Mouse (Mus musculus) neural tube, embryonic 14.5 days (tissue): ENCODE measurements around the gene Spag7. TPM values are rescaled to one million over a fixed set of nuclear protein-coding genes. Genes with fewer than 3 reads are reported as not detected.

Source experiments
- ATAC-seq: fragments of 200-750 bp; cut with Nextera tagmentation; 2 replicates; pipeline ENCODE4 v1.8.0; 2017; ENCODE audit warnings: low read depth, mild to moderate bottlenecking, moderate TSS enrichment, moderate library complexity
- H3K27ac ChIP-seq: fragments of 300-500 bp; sonication (generic); 2 replicates; pipeline ENCODE4 v1.5.1; 2014; ENCODE audit warnings: low read depth, mild to moderate bottlenecking, control low read depth, low read length, moderate library complexity, mixed read lengths
- H3K27me3 ChIP-seq: fragments of 300-500 bp; sonication (generic); 2 replicates; pipeline ENCODE4 v1.6.1; 2014; ENCODE audit warnings: low read length; ENCODE audit not compliant: control insufficient read depth, insufficient read depth
- H3K36me3 ChIP-seq: fragments of 300-500 bp; sonication (generic); 2 replicates; pipeline ENCODE4 v1.6.1; 2014; ENCODE audit warnings: low read length, mixed read lengths; ENCODE audit not compliant: control insufficient read depth, insufficient read depth
- H3K4me1 ChIP-seq: fragments of 300-500 bp; sonication (generic); 2 replicates; pipeline ENCODE4 v1.6.1; 2014; ENCODE audit warnings: low read length; ENCODE audit not compliant: control insufficient read depth, insufficient read depth
- H3K4me2 ChIP-seq: fragments of 300-500 bp; sonication (generic); 2 replicates; pipeline ENCODE4 v1.6.1; 2014; ENCODE audit warnings: mild to moderate bottlenecking, low read depth, low read length, control low read depth
- H3K4me3 ChIP-seq: fragments of 300-500 bp; sonication (generic); 2 replicates; pipeline ENCODE4 v1.5.1; 2014; ENCODE audit warnings: low read depth, low read length, control low read depth, mixed read lengths
- H3K9ac ChIP-seq: fragments of 300-500 bp; sonication (generic); replicated peaks from 2 replicates; pipeline ENCODE4 v1.6.1; 2014; ENCODE audit warnings: low read depth, mild to moderate bottlenecking, control low read depth, low read length, mixed read lengths
- H3K9me3 ChIP-seq: fragments of 300-500 bp; sonication (generic); 2 replicates; pipeline ENCODE4 v1.6.1; 2016; ENCODE audit warnings: low read length; ENCODE audit not compliant: control insufficient read depth
- WGBS: fragments of 180-500 bp; shearing (Covaris S2); extraction: QIAGEN DNeasy Blood & Tissue Kit; methylation state at CpG from one replicate; pipeline ENCODE4 v1.1.7; 2014; 5-methylcytosine and 5-hydroxymethylcytosine counted together
- polyA plus RNA-seq: library from polyadenylated mRNA; unstranded; fragments of >200 nt; fragmentation: Nextera tagmentation; extraction: Ambion mirVana; gene quantifications from 2 replicates; pipeline ENCODE4 v1.2.1, GENCODE M21; 2014

The Spag7 gene
- polyA plus RNA-seq, 1 experiment from 2014 or later: 151 TPM

DNA sequence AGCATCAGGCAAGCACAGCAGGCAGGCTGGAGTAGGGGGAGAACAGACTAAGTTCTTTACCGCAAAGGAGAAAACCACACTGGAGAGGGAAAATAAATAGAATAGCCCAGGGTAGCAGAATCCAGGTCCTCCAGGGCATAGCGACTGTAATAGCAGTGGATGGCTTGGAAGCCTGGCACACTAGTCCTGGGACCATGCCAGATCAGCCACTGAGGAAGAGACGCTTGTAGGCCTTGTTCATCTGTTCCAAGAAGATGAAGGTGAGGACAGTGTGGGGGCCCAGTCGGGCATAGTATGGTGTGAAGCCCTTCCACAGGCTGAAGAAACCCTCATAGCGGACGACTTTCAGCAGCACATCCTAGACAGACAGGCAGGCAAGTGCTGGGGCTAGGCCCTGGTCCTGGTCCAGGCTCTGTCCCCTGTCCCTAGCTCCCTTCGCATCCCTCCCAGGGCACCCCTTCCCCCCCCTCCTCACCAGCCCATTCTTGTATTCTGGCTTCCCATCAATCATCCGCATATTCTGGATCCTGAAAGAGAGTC lies 24.6 kb downstream of the Spag7 start:
- Histone ChIP-seq H3K4me3 (no peak overlapping the region), H3K9me3 (no peaks in the 10 kb centered on the region), H3K9ac (no peak overlapping the region), H3K27me3 (no peaks in the 10 kb centered on the region), H3K4me1 (peaks cover 21% of the 10 kb centered on the region), H3K36me3 (peaks cover 23% of the 10 kb centered on the region), H3K4me2 (no peak overlapping the region), H3K27ac (no peak overlapping the region)
- no peak for ATAC-seq
- 96% methylated on average over 8 of the region's 8 CpGs for WGBS

DNA sequence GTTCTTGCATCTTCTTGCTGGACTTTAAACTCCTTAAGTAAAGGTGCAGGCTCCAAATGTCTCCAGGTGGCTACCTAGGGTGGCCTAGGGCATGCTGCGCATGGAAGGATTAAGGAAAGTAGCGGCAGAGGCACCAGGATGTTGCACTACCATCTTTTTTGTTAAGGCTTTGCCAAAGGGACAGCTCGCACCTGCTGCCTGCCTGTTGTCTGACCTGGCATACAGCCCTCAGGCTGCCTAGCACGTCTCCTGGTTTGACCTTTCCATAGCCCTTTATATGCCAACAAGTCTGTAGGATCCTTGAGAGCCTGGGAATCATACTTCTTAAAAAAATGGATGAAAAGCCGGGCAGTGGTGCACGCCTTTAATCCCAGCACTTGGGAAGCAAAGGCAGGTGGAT lies 26.2 kb downstream of the Spag7 start:
- Histone ChIP-seq H3K4me3 (no peak overlapping the region), H3K4me1 (peaks cover 14% of the 10 kb centered on the region), H3K4me2 (no peak overlapping the region), H3K9ac (no peak overlapping the region), H3K27me3 (no peaks in the 10 kb centered on the region), H3K27ac (no peak overlapping the region), H3K36me3 (peaks cover 14% of the 10 kb centered on the region), H3K9me3 (no peaks in the 10 kb centered on the region)
- no peak for ATAC-seq
- WGBS: 95% methylated on average over 6 of the region's 6 CpGs

DNA sequence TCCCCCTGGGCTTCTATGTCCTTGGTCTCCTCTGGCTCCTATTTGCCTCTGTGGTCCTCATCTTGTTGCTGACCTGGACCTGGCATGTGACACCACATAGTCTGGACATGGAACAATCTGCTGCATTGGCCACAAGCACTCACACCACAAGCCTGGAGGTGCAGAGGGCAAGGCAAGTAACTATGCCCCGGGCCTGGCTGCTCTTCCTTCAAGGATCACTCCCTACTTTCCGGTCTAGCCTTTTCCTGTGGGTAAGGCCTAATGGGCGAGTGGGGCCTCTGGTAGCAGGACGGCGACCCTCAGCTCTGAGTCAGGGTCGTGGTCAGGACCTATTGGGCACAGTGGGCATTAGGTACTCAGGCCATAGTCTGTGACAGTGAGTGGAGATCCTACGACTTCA lies 28.0 kb downstream of the Spag7 start:
- no peaks in the 10 kb centered on the region for H3K27me3 ChIP-seq
- WGBS: 84% methylated on average over 7 of the region's 7 CpGs

DNA sequence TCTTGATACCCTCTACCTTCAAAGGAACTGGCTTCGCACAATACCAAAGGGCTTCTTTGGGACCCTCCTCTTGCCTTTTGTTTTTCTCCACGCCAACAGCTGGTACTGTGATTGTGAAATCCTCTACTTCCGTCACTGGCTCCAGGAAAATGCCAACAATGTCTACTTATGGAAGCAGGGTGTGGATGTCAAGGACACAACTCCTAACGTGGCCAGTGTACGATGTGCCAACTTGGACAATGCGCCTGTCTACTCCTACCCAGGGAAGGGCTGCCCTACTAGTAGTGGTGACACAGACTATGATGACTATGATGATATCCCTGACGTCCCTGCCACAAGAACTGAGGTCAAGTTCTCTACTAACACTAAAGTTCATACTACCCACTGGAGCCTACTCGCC lies 29.2 kb downstream of the Spag7 start:
- Histone ChIP-seq H3K36me3 (peaks cover 12% of the 10 kb centered on the region), H3K4me1 (no peaks in the 10 kb centered on the region), H3K27ac (no peak overlapping the region), H3K4me2 (no peak overlapping the region), H3K4me3 (no peak overlapping the region), H3K27me3 (no peaks in the 10 kb centered on the region), H3K9ac (no peak overlapping the region), H3K9me3 (no peaks in the 10 kb centered on the region)
- 88% methylated on average over 8 of the region's 8 CpGs for WGBS
- no peak for ATAC-seq

More for the DNA sequence above, 28.0 kb downstream of the Spag7 start:
- no peaks in the 10 kb centered on the region for H3K9me3 ChIP-seq
- no peak for ATAC-seq
- no peak overlapping the region for H3K4me2 ChIP-seq
- no peak overlapping the region for H3K27ac ChIP-seq
- peaks cover 14% of the 10 kb centered on the region for H3K36me3 ChIP-seq
- H3K9ac ChIP-seq: no peak overlapping the region
- no peak overlapping the region for H3K4me3 ChIP-seq
- peaks cover 8% of the 10 kb centered on the region for H3K4me1 ChIP-seq

DNA sequence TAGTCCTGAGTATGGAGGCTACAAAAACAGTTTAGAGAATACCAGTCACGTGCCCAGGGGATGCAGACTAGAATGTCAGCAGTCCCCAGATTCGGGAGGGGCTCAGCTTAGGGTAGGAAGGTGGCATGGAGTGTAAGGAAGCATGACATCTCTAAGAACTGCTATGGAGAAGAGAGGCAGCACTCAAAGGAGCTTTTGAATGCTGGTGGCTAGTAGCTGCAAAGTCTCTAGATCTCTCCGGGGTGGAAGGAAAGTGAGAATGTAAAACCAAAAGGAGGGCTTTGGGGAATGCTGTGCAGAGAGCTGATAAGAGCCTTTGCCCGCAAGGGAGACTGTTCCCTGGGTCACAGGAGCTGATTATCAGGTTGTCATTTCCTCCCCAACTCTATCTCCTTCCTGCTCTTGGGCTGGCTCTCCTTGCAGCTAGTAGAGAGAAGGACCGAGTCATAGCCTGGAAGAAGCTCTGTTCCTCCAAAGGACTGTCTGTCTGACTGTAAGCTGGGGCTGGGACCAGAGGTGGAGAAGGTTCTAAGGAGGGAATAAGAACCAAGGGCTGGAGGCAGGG lies 30.4 kb downstream of the Spag7 start, which contains the start of gene Gp1ba:
Gp1ba (plus strand) TSS at position 409 of the 565 bp plus-strand sequence.
- 55% methylated on average over 5 of the region's 5 CpGs for WGBS
- Histone ChIP-seq H3K9me3 (no peaks in the 10 kb centered on the region), H3K36me3 (0 out of 2 replicates have a peak, but pooled peaks cover 2% of the 10 kb centered on the region), H3K4me3 (no peak within 1 kb of the TSS), H3K27me3 (no peaks in the 10 kb centered on the region), H3K9ac (no peak within 1 kb of the TSS), H3K4me2 (no peak within 1 kb of the TSS), H3K27ac (no peak within 1 kb of the TSS), H3K4me1 (no peaks in the 10 kb centered on the region)
- no peak for ATAC-seq

DNA sequence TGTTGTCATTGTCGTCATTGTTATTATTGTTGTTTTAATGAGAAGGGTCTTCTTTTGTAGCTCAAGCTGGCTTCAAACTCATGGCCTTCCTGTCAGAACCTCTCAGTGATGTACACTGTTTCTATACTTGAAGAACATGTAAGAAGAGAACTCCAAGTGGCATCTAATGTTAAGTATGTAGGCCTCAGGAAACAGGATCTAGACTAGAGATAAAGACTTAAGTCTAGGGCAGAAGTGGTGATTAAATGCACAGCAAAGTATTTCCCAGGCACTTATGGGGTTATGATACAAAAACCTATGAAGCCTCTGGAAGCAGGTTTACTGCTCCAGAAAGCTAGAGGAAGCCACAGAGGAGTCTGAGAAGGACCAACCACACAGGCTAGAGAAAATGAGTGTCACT lies 30.9 kb downstream of the Spag7 start:
- no peak overlapping the region for H3K4me2 ChIP-seq
- H3K27me3 ChIP-seq: no peaks in the 10 kb centered on the region
- H3K36me3 ChIP-seq: 0 out of 2 replicates have a peak, but pooled peaks cover 2% of the 10 kb centered on the region
- 78% methylated on average over 1 of the region's 1 CpGs for WGBS
- H3K4me3 ChIP-seq: no peak overlapping the region
- no peak overlapping the region for H3K27ac ChIP-seq
- no peaks in the 10 kb centered on the region for H3K9me3 ChIP-seq
- no peaks in the 10 kb centered on the region for H3K4me1 ChIP-seq
- no peak overlapping the region for H3K9ac ChIP-seq
- no peak for ATAC-seq

DNA sequence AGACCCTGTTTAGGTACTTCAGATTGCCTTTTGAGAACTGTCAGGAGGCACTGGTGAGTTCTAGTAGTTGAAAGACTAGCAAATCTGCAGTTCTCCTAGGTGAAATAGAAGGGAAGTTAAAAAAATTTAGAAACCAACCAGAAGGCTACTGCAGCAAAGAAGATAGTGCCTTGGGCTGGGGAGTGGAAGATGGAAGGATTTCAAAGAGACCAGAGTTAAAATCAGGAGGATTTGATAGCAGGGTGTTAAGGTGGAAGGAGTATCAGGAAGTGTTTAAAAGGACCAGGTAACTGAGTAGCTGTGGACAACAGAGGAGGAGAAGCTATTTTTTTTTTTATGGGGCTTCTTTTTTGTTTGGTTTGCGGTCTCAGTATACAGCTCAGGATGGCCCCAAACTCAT lies 31.5 kb downstream of the Spag7 start:
- Histone ChIP-seq H3K9ac (no peak overlapping the region), H3K4me2 (no peak overlapping the region), H3K4me1 (no peaks in the 10 kb centered on the region), H3K36me3 (0 out of 2 replicates have a peak, but pooled peaks cover under 1% of the 10 kb centered on the region), H3K9me3 (no peaks in the 10 kb centered on the region), H3K27me3 (no peaks in the 10 kb centered on the region), H3K27ac (no peak overlapping the region), H3K4me3 (no peak overlapping the region)
- no peak for ATAC-seq
- 92% methylated on average over 1 of the region's 1 CpGs for whole genome bisulfite sequencing

DNA sequence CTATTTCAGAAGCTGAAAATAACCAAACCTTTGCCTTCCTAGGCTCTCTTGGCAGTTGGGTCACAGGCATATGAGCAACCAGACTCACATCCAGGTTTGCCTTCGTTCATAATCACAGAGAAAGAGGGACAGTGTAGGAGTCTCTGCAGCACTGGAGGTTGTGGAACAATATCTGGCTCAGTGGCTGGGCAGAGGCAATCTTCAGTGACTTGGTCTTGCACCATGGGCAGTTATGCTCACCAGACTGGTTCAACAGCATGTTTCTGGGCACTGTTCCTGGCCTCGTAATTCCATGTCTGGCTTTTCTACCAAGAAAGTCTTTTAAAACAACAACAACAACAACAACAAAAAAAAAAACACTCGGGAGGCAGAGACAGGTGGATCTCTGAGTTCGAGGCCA lies 33.6 kb downstream of the Spag7 start:
- Histone ChIP-seq H3K4me3 (no peak overlapping the region), H3K4me2 (no peak overlapping the region), H3K9ac (no peak overlapping the region), H3K27me3 (no peaks in the 10 kb centered on the region), H3K36me3 (no peaks in the 10 kb centered on the region), H3K4me1 (no peaks in the 10 kb centered on the region), H3K9me3 (no peaks in the 10 kb centered on the region), H3K27ac (no peak overlapping the region)
- no peak for ATAC-seq
- 83% methylated on average over 4 of the region's 4 CpGs for WGBS

DNA sequence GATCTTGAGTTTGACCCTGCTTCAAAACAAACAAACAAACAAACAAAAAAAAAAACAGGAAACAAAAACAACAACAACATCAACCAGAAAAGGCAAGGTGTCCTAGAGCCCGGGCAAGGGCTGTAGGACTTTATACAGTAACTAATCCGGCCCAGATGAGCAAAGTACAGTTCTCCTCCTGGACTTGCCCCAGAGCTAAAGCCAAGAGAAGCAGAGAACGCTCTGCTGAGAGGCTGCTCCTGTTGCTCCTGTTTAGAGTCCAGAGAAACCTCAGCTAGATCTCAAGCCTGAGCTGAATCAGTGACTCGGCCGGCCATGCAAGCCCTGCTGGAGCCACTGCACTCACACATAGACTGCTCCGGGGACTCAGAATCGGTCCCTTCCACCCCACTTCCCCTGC lies 39.1 kb downstream of the Spag7 start:
- Histone ChIP-seq H3K4me1 (no peaks in the 10 kb centered on the region), H3K36me3 (no peaks in the 10 kb centered on the region), H3K9ac (no peak overlapping the region), H3K4me3 (no peak overlapping the region), H3K9me3 (no peaks in the 10 kb centered on the region), H3K27ac (no peak overlapping the region), H3K27me3 (no peaks in the 10 kb centered on the region), H3K4me2 (no peak overlapping the region)
- WGBS: 72% methylated on average over 7 of the region's 7 CpGs
- no peak for ATAC-seq
